Mouse (Mus musculus) regulatory T cell (primary cell): Measurements from ENCODE around the gene Eef1akmt1.

Experiments
- in situ Hi-C: fragments of 300-600 bp; cut with MboI, MseI; formaldehyde crosslinking; loops from one replicate; pipeline ENCODE4 v1.15.1; 2025; ENCODE audit warnings: high pct_unique_total_duplicates

Eef1akmt1 gene

GRCm38 (mm10) chr14:57571155-57572133 is at the start of gene Eef1akmt1:
Gene Eef1akmt1, minus strand, starts transcription at chr14:57571612.
- in situ Hi-C loops: no loop called here

- in situ Hi-C loops: no loop called here
Measured at GRCm38 (mm10) chr14:57620598-57621236, 49.3 kb upstream of the Eef1akmt1 start.

- in situ Hi-C loops: no loop called here
Measured at GRCm38 (mm10) chr14:57619487-57619886, 48.1 kb upstream of the Eef1akmt1 start.

- in situ Hi-C loops: no loop called here
Measured at GRCm38 (mm10) chr14:57617675-57618074, 46.3 kb upstream of the Eef1akmt1 start.

- in situ Hi-C loops: no loop called here
Measured at GRCm38 (mm10) chr14:57616339-57616965, 45.0 kb upstream of the Eef1akmt1 start.

- in situ Hi-C loops: no loop called here
Measured at GRCm38 (mm10) chr14:57615828-57616227, 44.4 kb upstream of the Eef1akmt1 start.

- in situ Hi-C loops: no loop called here
Measured at GRCm38 (mm10) chr14:57611034-57611433, 39.6 kb upstream of the Eef1akmt1 start.

- in situ Hi-C loops: no loop called here
Measured at GRCm38 (mm10) chr14:57609816-57610329, 38.5 kb upstream of the Eef1akmt1 start.

GRCm38 (mm10) chr14:57607500-57607899 is 36.1 kb upstream of the Eef1akmt1 start:
- in situ Hi-C loops: no loop called here

GRCm38 (mm10) chr14:57606663-57607365 is 35.4 kb upstream of the Eef1akmt1 start:
- in situ Hi-C loops: no loop called here

GRCm38 (mm10) chr14:57593279-57593678 is 21.9 kb upstream of the Eef1akmt1 start:
- in situ Hi-C loops: loop anchor here (25.0 kb wide), 1 partner anchor 906 kb away; no protein-coding TSS in a partner anchor

- in situ Hi-C loops: loop anchor here (25.0 kb wide), 1 partner anchor 905 kb away; no protein-coding TSS in a partner anchor
Measured at GRCm38 (mm10) chr14:57591830-57592229, 20.4 kb upstream of the Eef1akmt1 start.

- in situ Hi-C loops: loop anchor here (25.0 kb wide), 1 partner anchor 889 kb away; no protein-coding TSS in a partner anchor
Measured at GRCm38 (mm10) chr14:57576364-57577060, 5.1 kb upstream of the Eef1akmt1 start.

- in situ Hi-C loops: loop anchor here (25.0 kb wide), 1 partner anchor 888 kb away; no protein-coding TSS in a partner anchor
Measured at GRCm38 (mm10) chr14:57574792-57575587, 3.6 kb upstream of the Eef1akmt1 start.

- in situ Hi-C loops: no loop called here
Measured at GRCm38 (mm10) chr14:57565626-57566025, 5.8 kb downstream of the Eef1akmt1 start.

GRCm38 (mm10) chr14:57556922-57557321 is 14.5 kb downstream of the Eef1akmt1 start:
- in situ Hi-C loops: no loop called here

GRCm38 (mm10) chr14:57555471-57556070 is 15.8 kb downstream of the Eef1akmt1 start:
- in situ Hi-C loops: no loop called here

- in situ Hi-C loops: no loop called here
Measured at GRCm38 (mm10) chr14:57554434-57554833, 17.0 kb downstream of the Eef1akmt1 start.

- in situ Hi-C loops: no loop called here
Measured at GRCm38 (mm10) chr14:57552945-57553344, 18.5 kb downstream of the Eef1akmt1 start.
